Mouse (Mus musculus): ENCODE measurements at regions not wholly inside any gene's neighbourhood (a gene's known extent, or its start where the extent isn't known, plus 50 kb on each side); places are given as distances from the start of the nearest gene placed in this dataset.
"Not testable (repeated sequence)": the region's sequence is repeated elsewhere in the genome, so short reads cannot be mapped to it uniquely, and the experiment has no call there.

DNA sequence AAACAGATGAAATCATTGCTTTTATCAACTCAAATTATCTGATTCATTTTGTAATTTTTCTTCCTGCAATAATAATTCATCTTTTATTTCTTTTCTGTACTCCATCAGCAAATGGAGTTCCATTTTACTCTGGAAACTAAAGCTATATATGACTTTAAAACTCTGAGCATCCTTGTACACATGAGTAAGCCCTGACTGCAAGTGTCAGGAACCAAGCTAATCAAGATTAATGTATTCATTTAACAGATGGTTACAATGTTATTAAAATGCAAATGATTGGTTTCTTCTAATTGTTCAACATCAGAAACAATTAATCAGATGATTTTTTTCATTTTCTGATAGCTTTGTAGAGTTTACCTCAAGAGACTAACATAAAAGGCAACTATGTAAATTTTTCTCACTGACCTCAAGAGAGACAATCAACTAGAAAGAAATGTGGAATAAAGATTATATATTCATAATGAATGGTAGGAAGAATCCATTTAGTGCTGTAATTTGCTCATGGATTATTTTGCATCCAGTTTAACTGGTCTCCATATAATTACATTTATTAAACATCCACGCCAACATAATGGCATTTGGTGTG lies 1064.5 kb downstream of the Basp1 start:
- Histone ChIP-seq H3K9me3 (no peaks in the 10 kb centered on the region), H3K4me1 (replicated peaks) (no peaks in the 10 kb centered on the region), H3K36me3 (no peaks in the 10 kb centered on the region), H3K9ac (no peak overlapping the region), H3K27me3 (no peaks in the 10 kb centered on the region), H3K4me3 (no peak overlapping the region), H3K27ac (no peak overlapping the region), H3K4me2 (no peak overlapping the region)
- WGBS, result 40% methylated on average over 1 of the region's 1 CpGs
- peak; percentile 84 for ATAC-seq (ENCODE audit: low FRiP score)

- not testable (repeated sequence) for H3K27ac ChIP-seq; H3K4me3 ChIP-seq; H3K4me1 ChIP-seq (replicated peaks); H3K9me3 ChIP-seq; H3K27me3 ChIP-seq; ATAC-seq (ENCODE audit: low FRiP score); H3K4me2 ChIP-seq; H3K36me3 ChIP-seq; H3K9ac ChIP-seq
- WGBS, result 93% methylated on average over 1 of the region's 1 CpGs
Observed at GRCm38 (mm10) chr15:24335876-24336275, 1077.7 kb downstream of the Basp1 start.

DNA sequence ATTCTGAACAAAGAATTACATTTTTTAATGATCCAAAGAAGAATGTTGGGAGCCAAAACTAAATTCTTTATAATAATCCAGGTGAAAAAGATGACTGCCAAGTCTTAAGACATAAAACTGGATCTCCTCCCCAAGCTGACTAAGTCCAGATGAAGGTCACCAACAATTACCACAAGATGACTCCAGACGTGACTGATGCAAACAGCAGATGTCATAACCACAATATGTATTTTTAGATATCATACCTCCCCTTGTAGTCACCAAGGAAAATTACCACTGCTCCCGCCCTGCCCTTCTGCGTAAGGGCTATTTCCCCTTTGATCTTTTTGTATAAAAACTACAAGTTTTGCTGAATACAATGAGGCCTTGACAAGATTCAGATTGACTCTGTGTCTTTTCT lies 1110.4 kb downstream of the Basp1 start:
- not testable (repeated sequence) for H3K4me1 ChIP-seq (replicated peaks); H3K4me2 ChIP-seq; H3K9ac ChIP-seq; H3K27me3 ChIP-seq; H3K27ac ChIP-seq; H3K36me3 ChIP-seq; ATAC-seq (ENCODE audit: low FRiP score); H3K9me3 ChIP-seq; H3K4me3 ChIP-seq
- WGBS, result 91% methylated on average over 3 of the region's 3 CpGs

DNA sequence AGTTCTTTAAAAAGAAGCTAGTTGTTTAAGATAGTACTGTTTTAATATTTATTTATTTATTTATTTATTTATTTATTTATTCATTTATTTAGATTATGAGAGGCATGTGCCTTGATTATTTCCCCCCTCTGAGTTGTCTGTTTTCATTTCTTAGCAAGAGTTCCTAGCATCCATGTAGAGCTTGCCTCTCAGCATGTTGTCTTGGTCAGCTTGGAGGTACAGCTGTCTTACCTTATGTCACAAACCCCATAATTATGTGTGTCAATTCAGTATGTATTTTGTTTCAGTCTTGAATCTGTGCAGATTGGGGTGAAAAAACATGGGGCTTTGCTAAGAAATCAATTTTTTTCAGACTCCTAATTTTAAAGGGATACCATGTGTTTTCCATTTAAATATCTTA lies 1116.3 kb downstream of the Basp1 start:
- Histone ChIP-seq H3K36me3 (no peaks in the 10 kb centered on the region), H3K4me3 (no peak overlapping the region), H3K4me1 (replicated peaks) (no peaks in the 10 kb centered on the region), H3K27me3 (no peaks in the 10 kb centered on the region), H3K4me2 (no peak overlapping the region), H3K9me3 (no peaks in the 10 kb centered on the region), H3K9ac (no peak overlapping the region), H3K27ac (no peak overlapping the region)
- ATAC-seq (ENCODE audit: low FRiP score), result no peak

DNA sequence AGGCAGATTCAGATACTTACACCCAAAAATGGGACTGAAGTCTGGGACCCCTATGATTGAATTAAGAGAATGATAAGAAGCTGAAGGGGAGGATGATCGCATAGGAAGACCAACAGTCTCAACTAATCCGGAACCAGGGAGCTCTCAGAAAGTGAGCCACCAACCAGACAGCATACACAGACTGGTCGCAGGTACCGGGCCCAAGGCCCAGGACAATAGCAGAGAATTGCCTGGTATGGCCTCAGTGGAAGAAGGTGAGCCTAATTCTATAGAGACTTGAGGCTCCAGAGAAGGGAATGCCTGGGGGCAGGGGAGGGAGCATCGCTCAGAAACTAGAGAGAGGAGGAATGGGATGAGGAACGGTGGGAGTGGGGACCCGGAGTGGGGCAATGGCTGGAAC lies 1116.8 kb downstream of the Basp1 start:
- H3K4me3 ChIP-seq, result no peak overlapping the region

DNA sequence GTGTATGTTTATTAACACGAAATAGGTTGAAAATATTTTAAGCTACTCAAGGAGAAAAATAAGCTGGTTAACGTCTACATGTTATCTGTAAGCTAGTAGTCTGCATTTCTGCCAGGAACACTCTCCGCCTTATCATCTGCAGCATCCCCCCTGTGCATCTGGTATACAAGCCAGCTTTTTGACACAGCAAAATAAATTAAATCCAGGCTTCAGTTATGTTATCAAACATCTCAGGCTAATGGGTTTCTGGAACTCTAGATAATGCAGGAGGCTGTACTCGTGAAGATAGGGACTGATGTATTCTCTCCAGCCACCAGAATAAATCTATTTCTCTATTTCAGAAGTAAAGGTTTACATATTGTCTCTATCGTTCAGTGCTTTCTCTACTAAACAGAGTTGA lies 1138.5 kb downstream of the Basp1 start:
- Histone ChIP-seq H3K4me2 (no peak overlapping the region), H3K27ac (peak overlapping the region; percentile 61; the same call in 1 of the 2 replicates), H3K4me1 (replicated peaks) (no peaks in the 10 kb centered on the region), H3K9me3 (no peaks in the 10 kb centered on the region), H3K4me3 (no peak overlapping the region), H3K9ac (no peak overlapping the region), H3K36me3 (no peaks in the 10 kb centered on the region), H3K27me3 (no peaks in the 10 kb centered on the region)
- ATAC-seq (ENCODE audit: low FRiP score), result 0 out of 2 replicates have a peak, but pooled peaks have one; percentile 5
- 70% methylated on average over 5 of the region's 5 CpGs for WGBS

More for the DNA sequence above, 1116.8 kb downstream of the Basp1 start:
- Histone ChIP-seq H3K27ac (no peak overlapping the region), H3K4me1 (replicated peaks) (no peaks in the 10 kb centered on the region), H3K9ac (no peak overlapping the region), H3K27me3 (no peaks in the 10 kb centered on the region), H3K4me2 (no peak overlapping the region), H3K36me3 (no peaks in the 10 kb centered on the region), H3K9me3 (no peaks in the 10 kb centered on the region)
- WGBS, result 96% methylated on average over 7 of the region's 7 CpGs
- no peak for ATAC-seq (ENCODE audit: low FRiP score)

DNA sequence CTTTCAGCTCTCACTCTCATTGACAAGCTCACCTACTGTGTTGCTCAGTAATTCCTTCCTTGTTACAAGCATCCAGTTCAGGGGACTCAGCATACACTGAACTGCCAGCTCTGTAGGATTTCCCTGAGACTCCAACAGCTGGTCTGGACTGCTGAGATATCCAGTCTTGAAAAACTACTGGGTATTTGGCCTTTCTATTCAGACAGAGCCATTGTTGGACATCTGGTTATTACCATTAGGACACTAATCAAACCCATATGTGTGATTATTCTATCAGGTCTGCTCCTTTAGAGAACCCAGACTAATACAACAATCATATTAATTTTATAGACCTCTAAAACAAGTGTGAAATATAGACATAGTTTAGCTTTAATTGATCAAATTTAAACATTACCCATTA lies 1146.2 kb downstream of the Basp1 start:
- no peaks in the 10 kb centered on the region for H3K27me3 ChIP-seq
- no peak overlapping the region for H3K9ac ChIP-seq
- no peak for ATAC-seq (ENCODE audit: low FRiP score)
- H3K4me2 ChIP-seq, result no peak overlapping the region
- H3K9me3 ChIP-seq, result no peaks in the 10 kb centered on the region
- H3K36me3 ChIP-seq, result no peaks in the 10 kb centered on the region
- no peak overlapping the region for H3K4me3 ChIP-seq
- H3K4me1 ChIP-seq (replicated peaks), result no peaks in the 10 kb centered on the region
- H3K27ac ChIP-seq, result no peak overlapping the region
